Mouse (Mus musculus): ENCODE measurements around the gene Spindoc. TPM values are rescaled to one million over a fixed set of nuclear protein-coding genes. Genes with fewer than 3 reads are reported as not detected.

Spindoc gene
- polyA plus RNA-seq, 1 experiment, result 22.6 TPM

GRCm38 (mm10) chr19:7339026-7339425 lies 43.8 kb downstream of the Spindoc start:
- peak overlapping the region; percentile 99 for H3K4me3 ChIP-seq (ENCODE audit: insufficient read depth, low read length)
- peaks cover 21% of the 10 kb centered on the region for H3K4me1 ChIP-seq (ENCODE audit: control insufficient read depth, insufficient read depth, low read length)
- TF ChIP-seq CTCF (IDR thresholded peaks at IDR 0.05; ENCODE audit: extremely low read depth, insufficient read depth, low read length) (no peak), POLR2A (IDR thresholded peaks at IDR 0.05; ENCODE audit: extremely low read depth, insufficient read depth, low read length) (no peak)
- H3K27ac ChIP-seq (ENCODE audit: insufficient read depth, low read length), result no peak overlapping the region

DNA sequence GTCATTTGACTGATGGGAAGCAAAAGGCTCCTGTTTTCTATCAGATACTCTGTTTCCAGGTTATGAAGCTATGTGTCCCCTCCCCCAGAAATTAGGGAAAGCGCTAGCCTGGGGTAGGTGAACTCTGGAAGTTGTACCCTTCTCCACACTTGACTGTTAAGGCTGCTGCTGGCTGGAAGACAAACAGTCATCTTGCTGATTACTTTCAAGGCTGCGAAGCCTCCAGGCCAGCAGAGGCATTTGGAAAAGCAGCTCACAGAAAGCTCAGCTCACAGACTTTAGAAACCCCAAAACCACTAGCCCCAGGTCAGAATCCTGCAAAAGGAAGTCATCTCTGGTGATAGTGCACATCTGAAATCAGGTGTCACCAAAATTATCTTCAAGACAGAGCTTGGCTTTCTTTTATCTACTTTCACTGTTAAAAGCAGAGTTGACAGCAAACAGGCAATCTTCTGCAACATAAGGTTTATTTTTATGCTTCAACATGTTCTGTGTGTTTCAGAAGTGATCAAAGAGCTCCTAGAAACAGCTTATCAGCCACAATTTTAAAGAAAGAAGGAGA lies 44.9 kb downstream of the Spindoc start:
- Histone ChIP-seq H3K4me3 (ENCODE audit: insufficient read depth, low read length) (no peak overlapping the region), H3K4me1 (ENCODE audit: control insufficient read depth, insufficient read depth, low read length) (peaks cover 22% of the 10 kb centered on the region), H3K27ac (ENCODE audit: insufficient read depth, low read length) (no peak overlapping the region)
- TF ChIP-seq POLR2A (IDR thresholded peaks at IDR 0.05; ENCODE audit: extremely low read depth, insufficient read depth, low read length), result no peak
- TF ChIP-seq CTCF (IDR thresholded peaks at IDR 0.05; ENCODE audit: extremely low read depth, insufficient read depth, low read length), result no peak

GRCm38 (mm10) chr19:7335656-7336055 lies 47.1 kb downstream of the Spindoc start:
- Histone ChIP-seq H3K4me1 (ENCODE audit: control insufficient read depth, insufficient read depth, low read length) (peaks cover 21% of the 10 kb centered on the region), H3K4me3 (ENCODE audit: insufficient read depth, low read length) (no peak overlapping the region), H3K27ac (ENCODE audit: insufficient read depth, low read length) (no peak overlapping the region)
- TF ChIP-seq POLR2A (IDR thresholded peaks at IDR 0.05; ENCODE audit: extremely low read depth, insufficient read depth, low read length) (no peak), CTCF (IDR thresholded peaks at IDR 0.05; ENCODE audit: extremely low read depth, insufficient read depth, low read length) (no peak)

- TF ChIP-seq CTCF (IDR thresholded peaks at IDR 0.05; ENCODE audit: extremely low read depth, insufficient read depth, low read length), result no peak
- no peak for TF ChIP-seq POLR2A (IDR thresholded peaks at IDR 0.05; ENCODE audit: extremely low read depth, insufficient read depth, low read length)
- Histone ChIP-seq H3K4me1 (ENCODE audit: control insufficient read depth, insufficient read depth, low read length) (peaks cover 16% of the 10 kb centered on the region), H3K4me3 (ENCODE audit: insufficient read depth, low read length) (no peak overlapping the region), H3K27ac (ENCODE audit: insufficient read depth, low read length) (no peak overlapping the region)
These were observed 48.7 kb downstream of the Spindoc start for GRCm38 (mm10) chr19:7334049-7334448.

GRCm38 (mm10) chr19:7321391-7321790 lies 61.4 kb downstream of the Spindoc start:
- TF ChIP-seq CTCF (IDR thresholded peaks at IDR 0.05; ENCODE audit: extremely low read depth, insufficient read depth, low read length), result no peak
- no peak for TF ChIP-seq POLR2A (IDR thresholded peaks at IDR 0.05; ENCODE audit: extremely low read depth, insufficient read depth, low read length)
- Histone ChIP-seq H3K27ac (ENCODE audit: insufficient read depth, low read length) (no peak overlapping the region), H3K4me1 (ENCODE audit: control insufficient read depth, insufficient read depth, low read length) (peaks cover 3% of the 10 kb centered on the region; the same call in 1 of the 2 replicates), H3K4me3 (ENCODE audit: insufficient read depth, low read length) (no peak overlapping the region)

GRCm38 (mm10) chr19:7320181-7320580 lies 62.6 kb downstream of the Spindoc start:
- H3K4me3 ChIP-seq (ENCODE audit: insufficient read depth, low read length), result no peak overlapping the region
- TF ChIP-seq CTCF (IDR thresholded peaks at IDR 0.05; ENCODE audit: extremely low read depth, insufficient read depth, low read length), result no peak
- no peak for TF ChIP-seq POLR2A (IDR thresholded peaks at IDR 0.05; ENCODE audit: extremely low read depth, insufficient read depth, low read length)
- peaks cover 4% of the 10 kb centered on the region; the same call in 1 of the 2 replicates for H3K4me1 ChIP-seq (ENCODE audit: control insufficient read depth, insufficient read depth, low read length)
- H3K27ac ChIP-seq (ENCODE audit: insufficient read depth, low read length), result no peak overlapping the region

GRCm38 (mm10) chr19:7317716-7318115 lies 65.1 kb downstream of the Spindoc start:
- no peak for TF ChIP-seq POLR2A (IDR thresholded peaks at IDR 0.05; ENCODE audit: extremely low read depth, insufficient read depth, low read length)
- TF ChIP-seq CTCF (IDR thresholded peaks at IDR 0.05; ENCODE audit: extremely low read depth, insufficient read depth, low read length), result no peak
- no peak overlapping the region for H3K27ac ChIP-seq (ENCODE audit: insufficient read depth, low read length)
- no peak overlapping the region for H3K4me3 ChIP-seq (ENCODE audit: insufficient read depth, low read length)
- H3K4me1 ChIP-seq (ENCODE audit: control insufficient read depth, insufficient read depth, low read length), result peaks cover 7% of the 10 kb centered on the region; the same call in 1 of the 2 replicates

GRCm38 (mm10) chr19:7316822-7317221 lies 66.0 kb downstream of the Spindoc start:
- Histone ChIP-seq H3K4me1 (ENCODE audit: control insufficient read depth, insufficient read depth, low read length) (peaks cover 7% of the 10 kb centered on the region; the same call in 1 of the 2 replicates), H3K27ac (ENCODE audit: insufficient read depth, low read length) (no peak overlapping the region), H3K4me3 (ENCODE audit: insufficient read depth, low read length) (no peak overlapping the region)
- no peak for TF ChIP-seq POLR2A (IDR thresholded peaks at IDR 0.05; ENCODE audit: extremely low read depth, insufficient read depth, low read length)
- TF ChIP-seq CTCF (IDR thresholded peaks at IDR 0.05; ENCODE audit: extremely low read depth, insufficient read depth, low read length), result no peak

- Histone ChIP-seq H3K27ac (ENCODE audit: insufficient read depth, low read length) (no peak overlapping the region), H3K4me3 (ENCODE audit: insufficient read depth, low read length) (no peak overlapping the region), H3K4me1 (ENCODE audit: control insufficient read depth, insufficient read depth, low read length) (peaks cover 15% of the 10 kb centered on the region)
- TF ChIP-seq CTCF (IDR thresholded peaks at IDR 0.05; ENCODE audit: extremely low read depth, insufficient read depth, low read length) (no peak), POLR2A (IDR thresholded peaks at IDR 0.05; ENCODE audit: extremely low read depth, insufficient read depth, low read length) (no peak)
These were observed 67.2 kb downstream of the Spindoc start for GRCm38 (mm10) chr19:7315587-7315984.

DNA sequence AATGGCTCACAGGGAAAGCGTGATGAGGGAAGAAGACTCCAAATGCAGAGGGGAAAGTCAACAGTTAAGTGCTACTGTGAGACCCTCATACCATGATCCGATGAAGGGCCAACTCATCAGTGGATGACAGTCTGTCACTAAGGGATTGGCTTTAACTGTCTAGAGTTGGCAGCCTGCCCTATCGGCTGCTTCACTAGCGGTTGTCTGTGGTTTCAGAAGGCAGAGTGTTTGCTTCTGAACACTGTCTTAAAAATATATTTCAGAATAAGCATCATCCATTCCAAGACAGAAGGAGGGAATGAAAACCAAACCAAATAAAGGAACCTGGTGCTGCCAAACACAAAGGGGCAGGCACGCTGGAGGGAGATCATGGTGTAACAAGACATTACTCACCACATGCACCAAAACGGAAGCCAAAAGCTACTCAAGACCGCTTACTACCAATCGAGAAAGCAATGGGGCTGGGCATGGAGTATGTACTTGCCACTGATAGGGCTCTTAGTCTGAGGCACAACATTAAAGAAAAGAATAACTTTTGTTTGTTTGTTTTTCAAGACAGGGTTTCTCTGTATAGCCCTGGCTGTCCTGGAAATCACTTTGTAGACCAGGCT lies 67.7 kb downstream of the Spindoc start:
- TF ChIP-seq CTCF (IDR thresholded peaks at IDR 0.05; ENCODE audit: extremely low read depth, insufficient read depth, low read length) (no peak), POLR2A (IDR thresholded peaks at IDR 0.05; ENCODE audit: extremely low read depth, insufficient read depth, low read length) (no peak)
- H3K4me1 ChIP-seq (ENCODE audit: control insufficient read depth, insufficient read depth, low read length), result peaks cover 19% of the 10 kb centered on the region
- no peak overlapping the region for H3K4me3 ChIP-seq (ENCODE audit: insufficient read depth, low read length)
- H3K27ac ChIP-seq (ENCODE audit: insufficient read depth, low read length), result no peak overlapping the region
